Mouse (Mus musculus) lung, adult 2 months (tissue): Measurements from ENCODE around the gene Bpgm.

ENCODE experiments used
- CTCF ChIP-seq: fragments of 200-500 bp; IDR thresholded peaks from 2 replicates; pipeline ENCODE4 v1.5.1; 2011; ENCODE audit warnings: mild to moderate bottlenecking, low read length, control low read depth; ENCODE audit not compliant: insufficient read depth
- POLR2A ChIP-seq: fragments of 200-500 bp; IDR thresholded peaks from 2 replicates; pipeline ENCODE4 v1.6.1; 2011; ENCODE audit warnings: low read depth, mild to moderate bottlenecking, control low read depth, low read length, borderline replicate concordance; ENCODE audit errors: extremely low read depth

GRCm38 (mm10) chr6:34533055-34533454, 57.0 kb downstream of the Bpgm start:
- TF ChIP-seq POLR2A, result no peak
- TF ChIP-seq CTCF, result no peak
